Mouse (Mus musculus): Measurements from ENCODE around the gene Ryr3. TPM values are rescaled to one million over a fixed set of nuclear protein-coding genes. Genes with fewer than 3 reads are reported as not detected.

Ryr3 gene
- total RNA-seq, 2 experiments from 2014 or later = 20.5 to 28.8 TPM

DNA sequence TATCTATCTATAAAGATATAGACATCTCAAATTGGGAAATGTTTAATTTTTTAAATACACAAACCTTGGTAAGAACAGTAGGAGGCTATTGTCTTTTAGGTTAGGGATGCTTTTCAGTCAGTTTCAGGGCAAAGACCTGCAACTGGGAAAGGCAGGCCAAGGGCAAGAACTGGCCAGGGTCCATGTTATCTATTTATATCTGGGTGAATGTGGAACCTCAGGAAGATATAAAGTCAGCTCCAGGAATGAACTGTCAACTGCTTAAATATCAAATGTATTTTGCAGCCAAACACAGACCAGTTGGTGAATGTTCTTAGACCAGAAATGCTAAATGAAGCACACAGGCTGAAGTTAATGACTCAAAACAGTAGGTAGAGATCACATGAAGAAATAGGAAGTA is 303.1 kb downstream of the Ryr3 start:
- no peak for DNase-seq (ENCODE audit: low spot score in 2 of 2)

DNA sequence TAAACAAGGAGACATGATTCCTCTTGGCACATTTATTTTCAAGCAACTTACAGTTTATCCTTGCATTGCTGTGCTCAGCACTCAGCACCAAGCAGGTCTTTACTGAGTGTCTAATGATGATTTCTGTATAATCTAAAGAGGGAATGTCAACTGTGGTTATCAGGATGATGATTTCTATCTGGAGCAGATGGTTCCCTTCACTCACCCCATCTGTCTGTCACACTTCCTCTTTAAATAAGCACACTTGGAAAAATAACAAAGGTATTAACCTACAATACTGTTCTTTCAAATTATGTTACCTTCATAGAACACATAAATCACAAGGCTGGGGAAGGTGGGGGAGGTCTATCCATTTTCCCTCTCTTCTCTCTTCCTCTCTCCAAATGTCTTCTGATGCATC is 304.3 kb downstream of the Ryr3 start:
- no peak for DNase-seq (ENCODE audit: low spot score in 2 of 2)

DNA sequence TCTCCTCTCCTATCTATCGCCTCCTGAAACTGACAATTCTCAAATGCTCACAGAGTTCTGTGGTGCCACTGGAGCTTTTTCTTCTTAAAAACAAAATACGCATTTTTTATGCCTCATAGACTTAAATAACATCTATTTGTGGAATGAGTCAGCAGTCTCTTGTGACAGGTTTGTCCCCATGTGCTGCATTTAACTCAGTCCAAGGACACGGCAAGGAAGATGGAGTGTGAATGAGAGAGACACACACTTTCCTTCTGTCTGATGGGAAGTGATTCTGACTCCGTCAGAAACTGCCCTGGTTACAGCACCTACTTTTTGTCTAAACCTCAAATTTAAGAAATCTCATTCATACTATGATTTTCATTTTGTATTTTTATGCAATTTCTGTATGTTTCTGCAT is 306.3 kb downstream of the Ryr3 start:
- no peak for DNase-seq (ENCODE audit: low spot score in 2 of 2)

DNA sequence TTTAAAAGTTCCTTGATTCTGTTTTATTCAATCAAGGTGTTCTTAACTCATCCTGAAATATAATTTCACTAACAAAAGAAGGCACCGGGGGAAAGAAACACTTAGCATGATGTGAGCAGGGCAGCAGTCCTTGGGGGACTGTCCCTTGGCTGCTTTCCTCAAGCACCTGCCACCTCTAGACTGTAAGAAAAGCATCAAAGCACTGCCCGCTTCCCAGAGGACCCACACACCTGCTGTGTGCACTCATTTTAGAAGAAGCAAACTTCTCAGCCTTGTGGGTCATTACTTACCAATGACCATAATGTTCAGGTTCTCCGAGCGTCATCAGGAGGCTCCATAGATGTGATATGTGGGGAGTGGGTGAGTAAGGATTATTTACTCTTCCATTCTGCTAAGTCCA is 307.8 kb downstream of the Ryr3 start:
- no peak for DNase-seq (ENCODE audit: low spot score in 2 of 2)

DNA sequence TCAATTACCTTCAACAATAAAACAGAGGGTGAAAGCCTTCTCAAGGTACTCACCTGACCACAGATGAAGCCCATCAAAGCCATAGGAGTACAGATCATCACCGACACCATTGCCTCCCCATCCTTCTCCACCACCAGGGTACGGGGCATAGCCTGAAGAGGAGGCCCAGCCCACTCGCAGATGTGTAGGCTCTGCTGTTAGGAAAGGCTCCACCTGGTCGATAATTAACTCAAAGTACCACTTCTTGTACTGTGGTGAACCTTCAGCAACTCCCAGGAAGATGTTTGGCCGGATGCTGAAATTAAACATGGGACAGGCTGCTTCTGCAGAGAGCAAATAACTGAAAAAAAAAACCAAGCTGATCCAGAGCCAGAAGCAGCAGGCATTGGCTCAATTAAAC is 316.1 kb downstream of the Ryr3 start:
- no peak for DNase-seq (ENCODE audit: low spot score in 2 of 2)

DNA sequence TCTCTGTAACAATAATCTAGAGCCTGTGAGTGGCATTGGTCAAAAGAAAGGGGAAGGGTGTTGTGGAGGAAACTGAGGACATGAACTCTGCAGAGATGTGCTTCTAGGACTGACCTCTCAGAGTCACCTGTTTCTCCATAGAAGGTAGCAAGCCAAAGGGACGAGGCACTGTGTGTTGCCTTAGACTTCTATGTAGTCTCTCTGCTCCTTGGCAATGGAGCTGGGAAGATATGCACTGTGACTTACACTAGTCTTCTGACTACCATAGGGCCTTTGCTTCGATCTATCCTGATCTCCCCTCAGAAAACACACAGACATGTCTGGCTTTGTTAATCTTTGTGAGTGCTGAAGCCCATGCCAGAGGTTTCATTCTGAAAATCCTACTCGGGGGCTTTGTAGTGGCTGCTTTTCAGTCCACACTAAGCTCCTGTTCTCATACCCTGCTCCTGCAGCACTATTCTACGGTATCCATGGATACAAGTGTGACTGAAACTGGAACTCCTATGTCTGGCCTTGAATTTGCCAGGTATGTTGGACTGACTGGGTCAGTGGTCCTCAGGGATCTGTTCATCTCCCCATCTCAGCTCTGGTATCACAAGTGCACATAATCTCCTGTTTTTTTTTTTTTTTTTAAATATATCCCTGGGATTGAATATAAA is 332.3 kb downstream of the Ryr3 start:
- no peak for DNase-seq (ENCODE audit: low spot score in 2 of 2)

DNA sequence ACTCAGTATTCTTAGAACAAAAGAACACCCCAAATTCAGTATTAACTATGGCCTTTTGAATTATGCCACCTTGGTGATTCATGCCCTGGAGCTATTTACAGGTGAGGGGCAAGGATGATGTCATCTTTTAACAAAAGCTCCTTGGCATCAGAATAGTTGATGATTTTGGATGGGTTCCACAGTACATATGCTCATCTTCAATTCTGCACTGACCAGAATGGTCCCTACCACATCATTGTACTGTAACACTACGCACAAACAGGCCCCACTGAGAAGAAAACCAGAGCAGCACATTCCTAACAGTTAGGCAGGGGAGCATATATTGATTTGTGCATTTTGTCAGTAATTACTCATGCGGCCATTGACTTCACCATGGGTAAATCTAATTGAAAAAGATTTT is 335.1 kb downstream of the Ryr3 start:
- DNase-seq (ENCODE audit: low spot score in 2 of 2) = no peak

DNA sequence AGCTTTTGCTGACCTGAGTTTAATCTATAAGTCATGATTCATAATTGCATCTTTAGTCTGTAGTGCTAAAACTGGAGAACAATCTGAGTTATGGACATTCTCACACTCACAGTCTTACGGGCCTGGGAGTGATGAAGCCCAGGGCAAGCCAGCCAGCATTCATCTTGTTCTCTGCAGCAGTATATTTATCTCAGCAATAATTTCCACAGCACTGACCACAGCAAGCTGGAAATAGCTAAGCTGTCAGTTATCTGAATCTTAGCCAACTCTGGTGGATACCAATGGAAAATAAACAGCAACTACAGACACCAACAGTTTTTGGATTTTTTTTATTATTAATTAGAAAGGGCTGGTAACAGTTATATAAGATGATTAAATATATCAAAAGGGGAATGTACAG is 335.5 kb downstream of the Ryr3 start:
- DNase-seq (ENCODE audit: low spot score in 2 of 2) = no peak

DNA sequence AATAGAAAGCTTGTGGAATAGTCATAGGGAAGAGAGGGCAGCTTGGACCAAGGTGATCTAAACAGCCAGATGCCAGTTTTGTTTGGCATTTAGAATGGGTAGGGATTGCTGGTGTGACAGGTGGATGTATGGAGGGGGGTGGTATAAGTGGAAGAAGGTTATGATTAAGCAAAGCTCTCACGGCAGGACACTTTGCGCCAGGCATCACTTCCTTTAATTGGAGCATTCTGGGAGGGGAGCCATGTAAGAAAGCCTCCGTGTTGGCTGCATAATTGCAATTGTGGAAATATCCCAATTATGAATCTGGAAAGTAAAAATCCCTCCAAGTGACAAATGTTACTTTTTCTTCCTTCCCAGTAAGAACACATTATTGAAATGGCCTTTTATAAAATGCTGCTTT is 339.5 kb downstream of the Ryr3 start:
- DNase-seq (ENCODE audit: low spot score in 2 of 2) = no peak

DNA sequence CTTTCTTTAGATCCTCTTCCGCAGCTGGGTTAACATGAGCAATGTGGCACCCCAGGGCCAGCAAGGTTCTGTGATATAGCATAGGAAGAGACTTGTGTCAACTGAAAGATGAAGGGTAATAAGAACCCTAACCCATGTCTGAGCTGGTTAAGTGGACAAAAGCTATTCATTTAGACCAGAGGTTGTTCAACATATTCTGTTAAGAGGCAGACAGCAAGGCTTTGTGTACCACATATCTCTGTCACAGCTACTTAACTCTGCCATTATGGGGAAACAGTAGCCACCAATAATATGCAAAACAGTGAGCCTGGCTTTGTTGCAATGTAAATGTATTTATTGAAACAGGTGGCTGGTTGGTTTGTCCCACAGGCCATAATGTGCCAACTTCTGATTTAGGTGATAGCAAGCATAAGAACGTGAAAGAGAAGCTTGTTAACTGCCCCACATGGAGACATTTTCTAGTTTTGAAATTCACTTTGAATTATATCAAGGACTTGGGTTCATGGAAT is 350.8 kb downstream of the Ryr3 start:
- no peak for DNase-seq (ENCODE audit: low spot score in 2 of 2)

DNA sequence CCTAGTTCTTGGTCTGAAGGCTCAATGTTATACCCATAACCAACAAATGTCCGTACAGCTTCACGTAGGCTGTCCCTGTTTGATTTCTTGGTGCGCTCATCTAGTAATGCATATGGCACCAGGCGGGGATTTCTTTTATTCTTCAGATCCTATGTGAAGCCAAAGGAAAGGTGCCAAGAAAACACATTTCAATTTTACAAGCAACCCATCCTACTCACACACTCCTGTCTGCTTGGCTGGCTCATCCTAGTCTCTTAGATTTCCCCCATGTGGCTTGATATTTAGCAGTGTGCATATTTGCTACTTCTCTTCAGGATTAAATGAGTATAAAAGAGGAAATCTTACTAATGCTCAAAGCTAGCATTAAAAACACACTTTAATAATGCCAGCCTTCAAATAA is 355.1 kb downstream of the Ryr3 start:
- DNase-seq (ENCODE audit: low spot score in 2 of 2) = peak; percentile 2 to 6

DNA sequence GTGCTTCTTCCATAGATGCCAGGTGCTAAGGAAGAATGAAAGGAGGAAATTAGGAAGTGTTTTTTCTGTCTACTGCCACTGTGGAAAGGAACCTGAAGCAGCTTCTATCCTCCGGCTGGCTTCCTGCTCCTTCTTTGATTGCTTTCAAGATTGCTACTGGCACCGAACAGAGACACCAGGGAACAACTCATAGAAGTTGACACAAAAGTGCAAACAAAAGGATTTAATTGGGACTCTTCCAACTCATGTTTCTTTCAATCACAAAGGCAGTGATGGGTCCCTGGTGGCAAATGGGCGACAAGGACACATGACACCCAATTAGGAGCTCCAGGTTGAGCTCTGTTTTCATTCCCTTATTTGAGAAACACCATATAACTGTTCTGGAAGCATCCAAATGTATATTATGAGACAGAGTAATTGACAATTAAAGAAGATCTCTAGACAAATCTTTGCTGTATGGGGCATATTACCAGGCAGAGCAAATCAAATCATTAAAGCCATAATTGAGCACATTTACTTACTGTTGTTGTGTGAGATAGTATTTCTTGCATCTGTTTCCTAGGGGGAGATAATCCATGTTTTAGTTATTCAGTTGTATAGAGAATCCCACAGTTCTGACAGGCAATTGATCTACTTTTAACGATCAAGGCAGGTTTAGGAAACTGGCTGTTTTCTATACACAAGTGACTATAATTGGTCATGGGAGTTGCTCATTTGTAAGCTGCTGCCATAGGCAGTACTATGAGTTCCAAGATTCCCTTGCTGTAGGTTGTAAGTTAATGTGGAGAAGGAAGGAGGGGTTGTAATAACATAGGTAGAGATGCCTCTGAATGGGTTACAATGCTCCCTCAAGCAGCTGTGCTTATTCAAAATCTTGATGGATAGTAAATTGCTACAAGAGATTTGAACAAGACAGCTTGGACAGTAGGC is 371.0 kb downstream of the Ryr3 start:
- no peak for DNase-seq (ENCODE audit: low spot score in 2 of 2)

DNA sequence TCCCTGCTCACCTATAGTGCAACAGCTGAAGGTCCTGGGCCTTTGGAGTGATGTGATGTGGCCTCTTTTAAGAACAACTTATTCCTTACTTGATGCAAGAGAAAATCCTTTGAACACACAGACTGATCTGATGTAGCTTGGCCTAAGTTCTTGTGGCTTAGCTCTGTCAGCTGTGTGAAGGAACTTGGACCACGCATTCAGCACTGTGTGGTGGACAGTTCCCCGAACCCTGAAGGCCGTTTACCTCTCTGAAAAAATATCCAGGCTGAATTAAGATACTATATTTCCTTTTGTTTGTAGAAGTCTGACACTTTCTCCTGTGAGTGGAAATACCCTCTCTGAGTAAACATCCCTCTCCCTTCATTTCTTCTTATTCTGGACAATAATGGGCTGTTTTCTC is 374.0 kb downstream of the Ryr3 start:
- no peak for DNase-seq (ENCODE audit: low spot score in 2 of 2)

DNA sequence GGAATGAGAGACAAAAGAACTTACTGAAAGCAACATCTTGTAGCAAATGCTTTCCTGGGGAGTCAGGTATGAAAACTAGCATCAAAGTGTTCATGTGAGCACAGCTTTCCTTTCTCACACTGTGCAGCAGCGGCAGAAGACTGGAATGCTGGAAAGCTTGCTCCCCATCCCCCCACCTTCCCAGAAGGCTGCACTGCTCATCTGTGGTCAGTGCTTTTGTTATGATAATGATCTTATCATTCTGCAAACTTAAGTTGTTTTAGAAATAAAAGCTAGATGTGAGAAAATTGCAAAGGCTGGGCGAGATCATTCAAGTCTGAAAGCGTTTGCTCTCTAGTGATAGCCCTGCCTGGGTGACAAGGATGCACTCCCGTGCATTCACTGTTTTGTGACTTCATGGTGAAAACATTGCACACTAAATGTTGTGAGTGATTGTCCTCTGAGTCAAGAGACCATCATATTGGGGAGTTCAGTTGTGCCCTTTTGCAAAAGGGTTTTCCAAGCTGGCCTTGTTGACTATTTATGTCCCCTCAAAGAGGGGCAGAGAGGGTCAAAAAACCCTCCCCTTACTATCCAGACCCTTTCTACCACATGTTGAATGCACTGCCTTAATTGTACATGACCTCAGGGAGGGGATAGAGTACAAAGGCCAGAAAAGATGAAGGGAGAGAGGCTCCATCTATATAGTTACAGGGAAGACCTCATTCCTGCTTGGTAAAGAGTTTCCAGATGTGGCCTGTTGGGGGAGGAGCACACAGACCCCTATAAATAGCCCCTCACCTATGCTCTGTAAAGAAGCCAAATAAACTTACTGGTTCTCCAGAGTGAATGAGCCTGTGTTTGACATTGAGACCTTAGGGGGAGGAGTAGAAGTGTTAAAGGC is 385.2 kb downstream of the Ryr3 start:
- DNase-seq (ENCODE audit: low spot score in 2 of 2) = no peak

DNA sequence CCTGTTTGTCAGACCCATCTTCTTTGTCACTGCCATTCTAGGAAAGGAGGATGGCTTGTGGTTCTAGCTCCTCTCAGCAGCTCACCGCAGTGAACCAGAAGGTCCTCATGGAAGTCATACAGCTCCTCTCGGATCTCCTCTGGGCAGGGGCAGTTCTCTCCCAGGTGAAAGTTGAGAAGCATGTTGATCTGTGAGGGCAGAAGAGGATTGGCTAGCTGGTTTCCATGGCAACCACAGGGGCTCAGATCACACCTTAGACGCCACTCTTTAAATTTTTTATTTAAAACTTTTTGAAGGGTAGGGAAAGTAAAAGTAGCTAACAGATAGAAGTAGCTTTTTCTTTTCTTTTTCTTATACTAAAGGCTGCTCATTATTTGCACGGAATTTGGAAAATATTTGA is 390.3 kb downstream of the Ryr3 start:
- DNase-seq (ENCODE audit: low spot score in 2 of 2) = no peak

DNA sequence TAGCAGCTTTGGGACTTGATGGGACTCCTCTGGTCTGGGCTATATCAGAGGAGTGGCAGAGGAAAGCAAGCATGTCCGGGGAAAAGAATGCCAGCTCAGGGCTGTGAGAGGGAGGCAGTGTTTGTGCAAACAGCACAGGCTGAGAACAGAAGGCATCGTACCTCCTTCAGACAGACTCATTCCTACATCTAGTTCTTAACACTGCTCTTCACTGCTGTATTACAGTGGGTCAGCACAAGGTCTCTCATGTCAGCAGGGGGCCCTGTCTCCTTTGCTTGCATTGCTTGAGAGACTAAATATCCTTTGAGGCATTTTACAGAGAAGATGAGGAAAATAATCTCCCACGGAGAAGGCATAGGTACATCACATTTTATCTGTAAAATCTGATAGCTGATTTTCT is 394.2 kb downstream of the Ryr3 start:
- DNase-seq (ENCODE audit: low spot score in 2 of 2) = peak; percentile 4 to 14

DNA sequence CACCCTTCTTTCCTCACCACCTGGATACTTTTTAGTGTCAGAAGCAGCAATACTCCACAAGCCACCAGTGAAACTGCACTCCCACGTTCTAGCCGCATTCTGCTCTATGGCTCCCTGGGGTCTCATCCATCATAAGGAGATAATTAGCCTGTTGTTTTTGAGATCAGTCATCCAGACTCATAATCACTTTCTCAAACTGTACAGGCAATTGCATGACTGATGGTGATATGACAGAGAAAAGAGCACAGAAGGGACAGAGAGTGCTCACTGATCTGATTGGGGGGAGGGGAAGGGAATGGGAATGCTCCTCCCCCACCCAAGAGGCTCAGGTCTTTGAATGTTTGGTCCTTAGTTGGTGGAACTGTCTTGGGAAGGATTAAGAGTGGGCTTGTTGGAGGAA is 397.8 kb downstream of the Ryr3 start:
- DNase-seq (ENCODE audit: low spot score in 2 of 2) = no peak

DNA sequence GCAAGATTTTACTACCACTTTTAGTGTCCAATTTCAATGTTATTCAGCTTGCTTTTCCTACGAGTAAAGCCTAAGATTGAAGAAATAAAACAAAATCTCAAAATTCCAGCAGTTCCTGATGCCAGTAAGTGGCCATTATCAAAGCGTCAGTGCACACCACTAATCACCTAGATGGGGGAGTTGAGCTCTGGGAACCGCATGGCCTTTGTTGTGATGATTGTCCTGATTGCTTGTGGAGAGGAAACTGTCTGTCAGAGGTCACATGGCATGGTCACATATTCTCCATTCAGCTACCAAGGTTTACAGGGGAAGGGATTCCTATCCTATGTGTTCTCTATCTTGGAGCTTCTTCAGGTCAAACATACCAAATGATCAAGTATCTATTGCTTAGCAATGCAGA is 399.9 kb downstream of the Ryr3 start:
- no peak for DNase-seq (ENCODE audit: low spot score in 2 of 2)

DNA sequence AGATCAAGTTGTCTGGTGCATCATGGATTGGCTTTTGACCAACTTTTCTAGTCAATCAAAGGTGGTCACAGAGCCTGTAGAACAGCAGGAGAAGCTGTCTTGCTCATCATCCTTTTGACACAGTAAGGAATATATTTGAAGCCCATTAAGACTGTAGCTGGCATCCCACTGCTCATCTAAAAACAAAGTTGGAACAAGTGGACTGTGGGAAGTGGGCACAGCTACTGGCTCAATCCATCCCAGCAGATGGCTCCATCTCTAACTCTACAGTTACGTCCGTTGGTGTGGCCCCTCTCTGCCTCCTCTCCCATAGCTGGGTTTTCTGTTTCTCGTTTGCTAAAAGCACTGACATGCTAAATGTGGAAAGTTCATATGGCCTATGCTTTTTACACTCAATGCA is 400.9 kb downstream of the Ryr3 start:
- DNase-seq (ENCODE audit: low spot score in 2 of 2) = no peak

DNA sequence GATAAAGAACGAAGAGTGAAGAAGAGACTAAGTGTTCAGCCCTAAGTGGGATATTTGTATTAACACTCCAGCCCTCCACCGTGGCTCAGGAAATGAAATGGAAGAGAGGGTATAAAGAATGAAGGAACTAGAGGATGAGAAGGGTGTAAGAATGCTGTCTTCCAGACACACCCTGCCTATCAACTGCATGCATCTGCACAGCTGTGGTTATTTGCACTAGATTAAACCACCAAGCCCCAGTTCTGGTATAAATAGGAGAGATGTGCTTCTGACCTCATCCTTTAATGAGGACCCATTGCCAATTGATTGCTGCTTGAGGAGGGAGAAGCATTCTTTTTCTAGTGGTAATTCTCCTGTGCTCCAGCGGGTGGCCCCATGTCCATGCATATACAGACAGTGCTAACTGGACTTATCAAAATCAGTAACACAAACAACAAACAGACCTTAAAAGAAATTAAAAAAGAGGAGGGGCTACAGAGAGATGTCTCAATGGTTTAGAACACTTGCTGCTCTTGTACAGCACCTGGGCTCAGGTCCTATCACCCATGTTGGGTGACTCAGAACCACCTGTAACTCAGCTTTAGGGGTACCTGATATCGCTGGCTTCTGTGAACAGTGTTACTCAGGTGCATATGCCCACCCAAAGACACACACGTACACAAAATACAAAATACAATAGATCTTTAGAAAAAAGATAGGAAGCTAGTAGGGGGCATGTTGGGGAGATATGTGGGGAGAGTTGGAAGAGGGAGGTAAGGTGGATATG is 404.1 kb downstream of the Ryr3 start:
- DNase-seq (ENCODE audit: low spot score in 2 of 2) = peak in 1 of 2 experiments; percentile 19

DNA sequence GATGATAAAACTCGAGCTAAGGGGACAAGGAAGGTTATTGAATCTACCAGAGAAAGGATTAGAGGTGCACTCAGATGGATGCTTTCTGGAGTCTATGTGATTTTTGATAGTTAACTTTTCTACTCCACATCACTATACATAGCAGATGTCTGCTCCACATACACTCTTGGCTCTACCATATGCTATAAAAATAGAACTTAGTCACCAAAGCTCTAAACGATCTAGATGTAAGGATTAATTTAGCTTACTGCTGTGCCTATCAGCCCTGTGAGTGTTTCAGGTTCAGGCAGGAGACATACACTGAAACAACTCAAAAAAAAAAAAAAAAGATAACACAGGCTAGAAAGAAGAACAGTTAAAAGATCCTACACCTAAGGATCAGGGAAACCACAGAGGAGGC is 410.9 kb downstream of the Ryr3 start:
- DNase-seq (ENCODE audit: low spot score in 2 of 2) = no peak
